Mouse (Mus musculus) forebrain, embryonic 16.5 days (tissue): ENCODE data around the gene Gm37240. TPM values are rescaled to one million over a fixed set of nuclear protein-coding genes. Genes with fewer than 3 reads are reported as not detected.

Experiments
- ATAC-seq: fragments of 200-750 bp; cut with Nextera tagmentation; 2 replicates; pipeline ENCODE4 v1.8.0; 2017; ENCODE audit warnings: mild to moderate bottlenecking, moderate library complexity
- H3K27ac ChIP-seq: fragments of 300-500 bp; sonication (generic); 2 replicates; pipeline ENCODE4 v1.5.1; 2014; ENCODE audit warnings: low read length, control low read depth
- H3K27me3 ChIP-seq: fragments of 300-500 bp; sonication (generic); replicated peaks from 2 replicates; pipeline ENCODE4 v1.6.1; 2014; ENCODE audit warnings: low read length; ENCODE audit not compliant: control insufficient read depth, insufficient read depth
- H3K36me3 ChIP-seq: fragments of 300-500 bp; sonication (generic); 2 replicates; pipeline ENCODE4 v1.6.1; 2014; ENCODE audit not compliant: control insufficient read depth, insufficient read depth
- H3K4me1 ChIP-seq: fragments of 300-500 bp; sonication (generic); replicated peaks from 2 replicates; pipeline ENCODE4 v1.6.1; 2014; ENCODE audit warnings: low read length; ENCODE audit not compliant: control insufficient read depth, insufficient read depth
- H3K4me2 ChIP-seq: fragments of 300-500 bp; sonication (generic); 2 replicates; pipeline ENCODE4 v1.6.1; 2014; ENCODE audit warnings: mild to moderate bottlenecking, low read length, control low read depth
- H3K4me3 ChIP-seq: fragments of 300-500 bp; sonication (generic); replicated peaks from 2 replicates; pipeline ENCODE4 v1.5.1; 2014; ENCODE audit warnings: mild to moderate bottlenecking, low read length, control low read depth
- H3K9ac ChIP-seq: fragments of 300-500 bp; sonication (generic); replicated peaks from 2 replicates; pipeline ENCODE4 v1.6.1; 2014; ENCODE audit warnings: low read depth, low read length, control low read depth
- H3K9me3 ChIP-seq: fragments of 300-500 bp; sonication (generic); 2 replicates; pipeline ENCODE4 v1.6.1; 2016; ENCODE audit warnings: low read length; ENCODE audit not compliant: control insufficient read depth
- WGBS: fragments of 180-500 bp; shearing (Covaris S2); extraction: QIAGEN DNeasy Blood & Tissue Kit; methylation state at CpG from one replicate; pipeline ENCODE4 v1.1.7; 2014; 5-methylcytosine and 5-hydroxymethylcytosine counted together
- polyA plus RNA-seq: library from polyadenylated mRNA; unstranded; fragments of >200 nt; fragmentation: Nextera tagmentation; extraction: Ambion mirVana; gene quantifications from 2 replicates; pipeline ENCODE4 v1.2.1, GENCODE M21; 2015

Gm37240 gene
- polyA plus RNA-seq, 1 experiment from 2014 or later: 1.6 TPM

DNA sequence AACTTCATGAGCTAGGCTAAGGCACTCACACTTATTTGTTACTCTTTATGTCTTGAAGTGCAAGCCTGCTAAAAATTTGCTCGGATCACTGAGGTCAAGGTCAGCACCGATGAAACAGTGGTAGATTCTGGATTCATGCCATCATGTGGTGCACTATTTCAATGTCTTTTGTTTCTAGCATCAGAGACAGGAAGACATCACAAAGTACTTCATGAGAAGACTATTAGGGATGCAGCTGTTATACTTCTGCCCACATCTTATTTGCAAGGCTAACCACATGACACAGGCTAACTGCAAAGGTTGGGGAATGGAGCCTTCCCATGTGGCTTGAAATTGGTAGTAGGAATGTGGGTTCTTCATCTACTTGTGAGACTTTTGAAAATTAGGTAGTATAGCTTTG is 1081.1 kb downstream of the Gm37240 start:
- no peaks in the 10 kb centered on the region for H3K36me3 ChIP-seq
- H3K4me1 ChIP-seq: no peaks in the 10 kb centered on the region
- no peak overlapping the region for H3K4me2 ChIP-seq
- 76% methylated on average over 2 of the region's 2 CpGs for WGBS
- no peaks in the 10 kb centered on the region for H3K27me3 ChIP-seq
- no peak overlapping the region for H3K9ac ChIP-seq
- ATAC-seq: no peak
- no peaks in the 10 kb centered on the region for H3K9me3 ChIP-seq
- no peak overlapping the region for H3K27ac ChIP-seq
- no peak overlapping the region for H3K4me3 ChIP-seq

DNA sequence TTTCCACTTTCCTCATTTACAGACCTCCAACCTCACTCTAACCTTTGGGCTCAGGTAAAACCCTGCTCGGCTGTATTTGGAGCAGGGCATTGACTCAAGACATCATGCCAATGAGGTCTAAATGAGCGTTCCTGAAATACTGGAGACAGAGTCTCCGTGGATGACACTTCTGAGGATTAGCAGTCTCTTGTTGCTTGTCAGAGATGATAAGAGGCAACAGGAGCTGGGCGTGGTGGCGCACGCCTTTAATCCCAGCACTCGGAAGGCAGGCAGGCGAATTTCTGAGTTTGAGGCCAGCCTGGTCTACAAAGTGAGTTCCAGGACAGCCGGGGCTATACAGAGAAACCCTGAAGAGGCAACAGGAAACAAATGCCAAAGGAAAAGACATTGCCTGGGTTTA is 1083.3 kb downstream of the Gm37240 start:
- Histone ChIP-seq H3K27ac (no peak overlapping the region), H3K4me1 (no peaks in the 10 kb centered on the region), H3K36me3 (no peaks in the 10 kb centered on the region), H3K9me3 (no peaks in the 10 kb centered on the region), H3K4me2 (no peak overlapping the region), H3K4me3 (no peak overlapping the region), H3K9ac (no peak overlapping the region), H3K27me3 (no peaks in the 10 kb centered on the region)
- WGBS: 80% methylated on average over 9 of the region's 9 CpGs
- ATAC-seq: no peak

DNA sequence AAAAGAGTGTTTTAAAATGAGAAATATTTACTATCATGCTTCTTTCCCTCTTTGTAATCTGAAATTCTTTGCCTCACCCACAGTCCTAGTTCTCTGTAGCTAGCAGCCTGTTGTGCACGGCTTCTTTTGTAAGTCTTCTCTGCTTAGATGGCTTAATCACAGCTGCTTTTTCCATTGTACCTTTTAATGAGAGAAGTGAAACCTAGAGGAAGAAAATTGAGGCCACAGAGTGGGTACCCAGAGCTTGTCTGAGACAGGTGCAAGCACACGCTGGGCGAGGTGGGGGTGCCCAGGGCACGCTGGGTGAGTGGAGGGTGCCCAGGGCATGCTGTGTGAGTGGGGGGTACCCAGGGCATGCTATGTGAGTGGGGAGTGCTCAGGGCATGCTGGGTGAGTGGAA is 1099.4 kb downstream of the Gm37240 start:
- H3K36me3 ChIP-seq: no peaks in the 10 kb centered on the region
- WGBS: 81% methylated on average over 4 of the region's 4 CpGs
- no peak overlapping the region for H3K9ac ChIP-seq
- H3K9me3 ChIP-seq: no peaks in the 10 kb centered on the region; the same call in 1 of the 2 replicates
- no peak overlapping the region for H3K4me3 ChIP-seq
- ATAC-seq: no peak
- H3K27me3 ChIP-seq: no peaks in the 10 kb centered on the region
- no peak overlapping the region for H3K4me2 ChIP-seq
- H3K27ac ChIP-seq: no peak overlapping the region
- H3K4me1 ChIP-seq: no peaks in the 10 kb centered on the region

DNA sequence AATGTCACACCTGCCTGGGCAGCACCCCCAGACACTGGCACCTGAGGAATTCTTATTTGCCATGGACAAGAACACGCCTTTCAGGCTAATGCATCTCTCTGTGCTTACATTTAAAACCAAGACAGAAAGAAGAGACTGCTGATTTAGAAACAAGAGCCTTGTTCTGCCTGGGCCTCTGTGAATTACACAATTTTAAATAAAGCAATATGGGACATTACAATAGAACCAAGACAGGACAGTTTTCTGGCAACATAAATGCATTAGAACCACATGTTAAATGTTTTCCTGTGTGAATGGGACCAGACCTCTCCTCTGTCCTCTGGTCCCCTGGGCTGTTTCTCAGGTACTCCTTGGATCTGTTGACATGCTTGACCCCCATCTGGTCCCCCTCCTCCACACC is 1111.2 kb downstream of the Gm37240 start:
- H3K9ac ChIP-seq: no peak overlapping the region
- 81% methylated on average over 1 of the region's 1 CpGs for WGBS
- ATAC-seq: no peak
- H3K4me1 ChIP-seq: no peaks in the 10 kb centered on the region
- H3K27me3 ChIP-seq: no peaks in the 10 kb centered on the region
- H3K27ac ChIP-seq: no peak overlapping the region
- H3K36me3 ChIP-seq: no peaks in the 10 kb centered on the region
- H3K4me2 ChIP-seq: no peak overlapping the region
- no peak overlapping the region for H3K4me3 ChIP-seq
- no peaks in the 10 kb centered on the region for H3K9me3 ChIP-seq

DNA sequence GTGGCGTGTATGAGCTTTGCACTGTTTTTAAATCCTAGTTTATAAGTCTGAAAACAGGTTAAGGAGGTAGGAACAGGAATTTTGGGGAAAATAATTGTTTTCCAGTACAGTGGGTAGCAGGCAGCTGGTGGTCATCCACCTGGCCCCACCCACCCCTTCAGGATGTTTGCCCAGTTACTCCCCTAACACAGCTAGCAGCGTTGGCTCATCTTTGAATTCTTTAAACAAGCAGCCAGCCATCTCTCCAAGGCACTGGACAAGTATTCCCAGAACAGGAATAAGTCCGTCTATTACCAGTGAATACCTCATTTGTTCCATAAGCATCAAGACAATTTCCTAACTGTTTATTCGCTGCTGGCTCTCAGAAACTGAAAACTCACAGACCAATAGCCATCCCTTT is 1111.7 kb downstream of the Gm37240 start:
- 55% methylated on average over 4 of the region's 4 CpGs for WGBS
- no peak overlapping the region for H3K4me3 ChIP-seq
- no peaks in the 10 kb centered on the region for H3K27me3 ChIP-seq
- H3K9me3 ChIP-seq: no peaks in the 10 kb centered on the region
- no peak overlapping the region for H3K27ac ChIP-seq
- H3K4me2 ChIP-seq: no peak overlapping the region
- H3K4me1 ChIP-seq: no peaks in the 10 kb centered on the region
- H3K9ac ChIP-seq: no peak overlapping the region
- H3K36me3 ChIP-seq: no peaks in the 10 kb centered on the region
- ATAC-seq: no peak

DNA sequence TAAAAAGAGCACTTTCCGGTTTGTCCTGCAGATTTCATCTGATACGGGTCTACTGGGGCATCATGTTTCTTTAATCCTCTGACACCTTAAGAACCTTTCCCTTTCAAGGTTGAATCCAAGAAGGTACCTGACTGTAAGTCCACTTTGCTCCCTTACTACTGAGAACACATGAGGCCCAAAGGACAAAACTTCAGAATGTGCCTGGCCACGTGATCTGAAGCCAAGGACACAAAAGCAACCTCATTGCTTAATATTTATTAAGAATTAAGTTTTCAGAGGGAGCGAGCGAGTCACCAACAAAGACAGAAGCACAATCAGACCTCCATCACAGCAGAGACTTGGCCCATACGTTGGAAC is 1112.3 kb downstream of the Gm37240 start:
- no peak overlapping the region for H3K9ac ChIP-seq
- WGBS: 50% methylated on average over 6 of the region's 6 CpGs
- no peaks in the 10 kb centered on the region for H3K4me1 ChIP-seq
- H3K27me3 ChIP-seq: no peaks in the 10 kb centered on the region
- H3K4me2 ChIP-seq: no peak overlapping the region
- H3K9me3 ChIP-seq: no peaks in the 10 kb centered on the region
- H3K36me3 ChIP-seq: no peaks in the 10 kb centered on the region
- no peak for ATAC-seq
- H3K4me3 ChIP-seq: no peak overlapping the region
- H3K27ac ChIP-seq: no peak overlapping the region

DNA sequence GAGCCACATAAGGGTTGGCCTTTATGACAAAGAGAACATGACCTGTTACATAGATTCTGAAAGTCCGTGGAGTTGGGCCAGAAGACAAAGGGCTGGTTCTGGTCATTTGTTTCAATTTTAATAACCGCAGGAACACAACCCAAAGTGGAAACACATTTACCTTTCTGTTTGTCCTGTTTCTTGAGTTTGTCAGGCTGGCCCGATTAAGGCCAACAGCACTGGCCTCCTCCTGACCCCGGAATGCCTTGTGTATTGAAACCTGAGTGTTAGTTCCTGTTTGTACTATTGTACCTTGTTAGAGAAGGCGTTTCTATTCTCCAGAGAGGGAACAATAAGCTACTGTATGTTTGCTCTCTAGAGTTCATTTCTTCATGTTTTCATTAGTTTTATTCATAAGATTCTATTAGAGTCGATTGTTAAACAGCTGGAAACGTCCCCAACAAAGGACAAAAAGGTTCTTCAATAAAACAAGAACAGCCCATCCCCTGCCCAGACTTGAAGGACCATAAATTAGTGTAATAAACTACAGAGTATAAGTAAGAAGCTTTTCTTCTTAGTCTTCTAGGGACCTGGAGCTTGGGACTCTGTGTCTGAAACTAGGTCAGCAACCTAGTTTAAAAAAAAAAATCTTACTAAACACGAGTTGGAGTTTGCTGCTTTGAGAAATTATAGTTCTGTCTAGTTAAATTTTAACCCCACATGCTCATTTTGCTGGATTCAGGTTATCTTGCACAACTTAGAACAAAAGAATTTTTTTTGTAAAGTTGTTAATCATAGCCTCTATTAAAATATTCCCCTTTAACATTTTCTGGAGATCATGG is 1112.9 kb downstream of the Gm37240 start:
- H3K36me3 ChIP-seq: no peaks in the 10 kb centered on the region
- no peaks in the 10 kb centered on the region for H3K9me3 ChIP-seq
- H3K4me1 ChIP-seq: no peaks in the 10 kb centered on the region
- H3K4me3 ChIP-seq: no peak overlapping the region
- H3K4me2 ChIP-seq: no peak overlapping the region
- no peak overlapping the region for H3K27ac ChIP-seq
- H3K9ac ChIP-seq: no peak overlapping the region
- 48% methylated on average over 8 of the region's 8 CpGs for WGBS
- no peak for ATAC-seq
- no peaks in the 10 kb centered on the region for H3K27me3 ChIP-seq

DNA sequence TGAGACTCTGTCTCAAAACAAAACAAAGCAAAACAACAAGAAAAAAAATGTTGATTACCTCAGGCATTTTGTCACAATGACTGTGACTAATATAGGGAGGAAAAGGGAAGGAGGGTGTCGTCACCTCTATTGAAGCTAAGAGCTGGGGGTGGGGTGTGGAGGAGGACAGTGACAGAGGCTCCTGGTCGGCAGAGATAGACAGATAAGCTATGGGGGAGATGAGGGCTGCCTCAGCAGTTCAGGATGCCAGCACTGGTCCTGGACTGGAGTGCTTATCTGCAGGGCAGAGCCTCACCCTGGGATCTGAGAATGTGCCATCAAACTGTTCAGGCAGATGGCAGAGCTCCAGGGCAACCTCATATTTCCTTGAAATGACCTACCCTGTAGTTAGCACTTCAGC is 1115.3 kb downstream of the Gm37240 start:
- H3K4me2 ChIP-seq: no peak overlapping the region
- 71% methylated on average over 2 of the region's 2 CpGs for WGBS
- no peak for ATAC-seq

DNA sequence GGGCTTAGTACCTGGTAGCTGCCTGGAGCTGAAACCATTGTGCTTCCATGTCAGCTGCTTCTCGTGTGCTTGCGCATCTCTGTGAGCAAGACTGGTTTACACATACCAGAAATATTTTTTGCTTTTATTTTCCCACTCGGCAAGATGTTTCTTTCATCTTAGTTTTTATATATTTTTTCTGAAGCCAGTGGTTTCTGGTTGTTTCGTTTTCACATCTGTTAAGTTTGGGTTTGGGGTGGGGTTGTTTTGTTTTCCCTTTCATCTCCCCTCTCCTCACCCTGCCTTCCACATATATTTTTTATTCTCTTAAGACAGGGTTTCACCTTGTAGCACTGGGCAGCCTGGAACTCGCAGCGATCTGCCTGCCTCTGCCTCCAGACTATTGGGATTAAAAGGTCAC is 1116.8 kb downstream of the Gm37240 start:
- Histone ChIP-seq H3K9ac (no peak overlapping the region), H3K27ac (no peak overlapping the region), H3K4me2 (no peak overlapping the region), H3K9me3 (no peaks in the 10 kb centered on the region), H3K4me1 (no peaks in the 10 kb centered on the region), H3K27me3 (no peaks in the 10 kb centered on the region), H3K4me3 (no peak overlapping the region), H3K36me3 (no peaks in the 10 kb centered on the region)
- WGBS: 90% methylated on average over 6 of the region's 6 CpGs
- no peak for ATAC-seq

More for the DNA sequence above, 1115.3 kb downstream of the Gm37240 start:
- H3K4me1 ChIP-seq: no peaks in the 10 kb centered on the region
- no peak overlapping the region for H3K9ac ChIP-seq
- H3K27ac ChIP-seq: no peak overlapping the region
- H3K27me3 ChIP-seq: no peaks in the 10 kb centered on the region
- H3K4me3 ChIP-seq: no peak overlapping the region
- H3K36me3 ChIP-seq: no peaks in the 10 kb centered on the region
- no peaks in the 10 kb centered on the region for H3K9me3 ChIP-seq

DNA sequence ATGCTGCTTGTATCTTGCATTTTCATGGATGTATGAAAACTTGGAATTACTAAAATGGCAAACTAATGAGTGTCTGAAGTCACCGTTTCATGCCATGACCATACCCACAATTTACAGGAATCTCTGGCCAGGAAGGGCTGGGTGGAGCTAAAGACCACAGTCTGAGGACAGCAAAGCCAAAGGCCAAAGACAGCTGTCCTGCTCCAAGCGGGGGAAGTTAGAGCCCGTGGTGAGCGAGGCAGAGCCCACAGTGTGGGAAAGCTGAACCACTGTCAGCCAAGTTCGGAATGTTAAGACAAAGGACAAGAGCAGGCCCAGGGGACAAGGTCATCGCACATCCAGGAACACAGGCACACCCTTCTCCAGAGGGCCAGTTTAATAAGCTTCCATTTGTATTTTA is 1117.9 kb downstream of the Gm37240 start:
- 91% methylated on average over 6 of the region's 6 CpGs for WGBS
- Histone ChIP-seq H3K9ac (no peak overlapping the region), H3K4me2 (no peak overlapping the region), H3K9me3 (no peaks in the 10 kb centered on the region), H3K27me3 (no peaks in the 10 kb centered on the region), H3K4me1 (no peaks in the 10 kb centered on the region), H3K27ac (no peak overlapping the region), H3K36me3 (no peaks in the 10 kb centered on the region), H3K4me3 (no peak overlapping the region)
- ATAC-seq: no peak
